Mouse (Mus musculus): ENCODE data around the gene Tac2. TPM values are rescaled to one million over a fixed set of nuclear protein-coding genes. Genes with fewer than 3 reads are reported as not detected.

Gene Tac2
- polyA plus RNA-seq, 1 experiment from 2014 or later, result not detected

GRCm38 (mm10) chr10:127703299-127703698 is 21.0 kb upstream of the Tac2 start:
- 31% methylated on average over 4 of the region's 4 CpGs for WGBS
- Histone ChIP-seq H3K4me2 (replicated peaks; ENCODE audit: low read depth, low read length) (no peak overlapping the region), H3K27ac (ENCODE audit: low read length) (no peak overlapping the region), H3K9me3 (ENCODE audit: low read length) (no peaks in the 10 kb centered on the region), H3K9ac (replicated peaks; ENCODE audit: low read depth) (no peak overlapping the region), H3K27me3 (replicated peaks; ENCODE audit: insufficient read depth, low read length) (no peaks in the 10 kb centered on the region), H3K4me3 (ENCODE audit: low read depth, low read length) (no peak overlapping the region), H3K36me3 (ENCODE audit: insufficient read depth, low read length) (peaks cover 4% of the 10 kb centered on the region; the same call in 1 of the 2 replicates), H3K4me1 (ENCODE audit: insufficient read depth, low read depth, low read length) (no peaks in the 10 kb centered on the region)
- peak; percentile 22 for DNase-seq (ENCODE audit: low spot score)
- ATAC-seq, result no peak
- TF ChIP-seq EP300 (IDR thresholded peaks at IDR 0.05) (no peak), CTCF (IDR thresholded peaks at IDR 0.05) (no peak)

DNA sequence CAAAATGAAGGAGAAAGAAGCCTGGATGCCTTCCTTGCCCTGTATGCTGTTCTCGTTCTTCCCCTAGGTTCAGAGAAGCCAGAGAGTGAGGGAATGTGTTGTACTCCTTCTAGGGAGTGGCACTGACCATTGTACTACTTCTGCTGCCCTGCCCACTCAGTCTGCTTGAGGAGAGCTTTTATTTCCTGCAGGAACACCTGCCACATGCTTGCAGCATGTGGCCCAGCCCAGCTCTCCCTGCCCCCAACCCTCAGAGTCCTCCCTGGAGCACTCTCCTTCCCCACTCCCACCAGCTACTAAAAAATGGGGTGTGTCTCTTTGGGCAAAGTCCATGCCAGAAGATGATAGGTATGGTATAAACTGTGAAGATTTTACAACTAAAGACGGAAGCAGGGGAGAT is 20.0 kb upstream of the Tac2 start:
- ATAC-seq (no peak), DNase-seq (ENCODE audit: low spot score) (no peak)
- H3K36me3 ChIP-seq (ENCODE audit: insufficient read depth, low read length), result 0 out of 2 replicates have a peak, but pooled peaks cover under 1% of the 10 kb centered on the region
- H3K4me1 ChIP-seq (ENCODE audit: insufficient read depth, low read depth, low read length), result no peaks in the 10 kb centered on the region
- H3K27me3 ChIP-seq (replicated peaks; ENCODE audit: insufficient read depth, low read length), result no peaks in the 10 kb centered on the region
- H3K9ac ChIP-seq (replicated peaks; ENCODE audit: low read depth), result no peak overlapping the region
- TF ChIP-seq EP300 (IDR thresholded peaks at IDR 0.05) (no peak), CTCF (IDR thresholded peaks at IDR 0.05) (no peak)
- no peak overlapping the region for H3K4me2 ChIP-seq (replicated peaks; ENCODE audit: low read depth, low read length)
- H3K9me3 ChIP-seq (ENCODE audit: low read length), result no peaks in the 10 kb centered on the region
- H3K27ac ChIP-seq (ENCODE audit: low read length), result no peak overlapping the region
- WGBS, result 26% methylated on average over 2 of the region's 2 CpGs
- H3K4me3 ChIP-seq (ENCODE audit: low read depth, low read length), result no peak overlapping the region

DNA sequence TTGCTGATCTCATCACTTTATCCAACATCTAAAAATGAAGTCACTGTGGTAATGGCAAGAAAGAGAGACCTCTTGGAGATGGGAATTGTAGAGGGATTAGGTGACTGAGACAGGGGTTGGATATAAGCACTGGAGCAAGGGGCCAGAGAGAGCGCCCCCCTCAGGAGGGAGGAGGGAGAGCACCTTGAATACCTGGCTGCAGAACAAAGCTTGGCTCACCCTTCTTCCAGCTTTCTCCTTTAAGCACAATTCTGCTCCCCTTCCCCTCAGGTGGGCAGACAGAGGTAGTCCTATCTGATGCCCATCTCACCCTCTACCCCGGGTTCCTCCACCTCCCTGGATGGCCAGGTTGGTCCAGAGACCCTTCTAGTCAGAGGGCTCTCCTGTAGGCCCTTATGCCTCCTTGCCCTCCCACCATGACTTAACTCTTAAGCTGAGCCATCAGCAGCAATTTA is 19.5 kb upstream of the Tac2 start, which contains the start of gene Myo1a:
Gene Myo1a, plus strand, starts transcription at position 405 of the 455 bp plus-strand sequence.
- peak; percentile 10; the same call in 1 of the 2 replicates for TF ChIP-seq CTCF (IDR thresholded peaks at IDR 0.05)
- TF ChIP-seq EP300 (IDR thresholded peaks at IDR 0.05), result no peak
- Histone ChIP-seq H3K9me3 (ENCODE audit: low read length) (no peaks in the 10 kb centered on the region), H3K27ac (ENCODE audit: low read length) (no peak within 1 kb of the TSS), H3K4me2 (replicated peaks; ENCODE audit: low read depth, low read length) (no peak within 1 kb of the TSS), H3K4me1 (ENCODE audit: insufficient read depth, low read depth, low read length) (no peaks in the 10 kb centered on the region), H3K36me3 (ENCODE audit: insufficient read depth, low read length) (no peaks in the 10 kb centered on the region), H3K9ac (replicated peaks; ENCODE audit: low read depth) (no peak within 1 kb of the TSS), H3K4me3 (ENCODE audit: low read depth, low read length) (no peak within 1 kb of the TSS), H3K27me3 (replicated peaks; ENCODE audit: insufficient read depth, low read length) (no peaks in the 10 kb centered on the region)
- DNase-seq (ENCODE audit: low spot score) (no peak), ATAC-seq (no peak)
- 50% methylated on average over 2 of the region's 2 CpGs for WGBS

DNA sequence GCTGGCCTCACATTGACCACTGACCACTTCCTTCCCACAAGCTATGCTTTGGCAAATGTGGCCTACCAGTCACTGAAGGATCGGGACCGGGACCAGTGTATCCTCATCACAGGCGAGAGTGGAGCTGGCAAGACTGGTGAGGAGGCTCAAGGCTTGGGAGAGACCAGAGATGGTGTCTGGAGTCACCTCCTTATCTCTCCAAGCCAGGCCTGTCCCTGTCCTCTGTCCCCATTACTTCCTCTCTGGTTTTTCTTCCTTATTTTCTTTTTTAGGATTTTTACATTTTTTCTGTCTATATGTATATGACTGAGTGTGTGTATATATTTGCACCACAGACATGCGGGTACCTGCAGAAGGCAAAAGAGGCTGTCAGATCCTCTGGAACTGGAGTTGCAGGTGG is 18.5 kb upstream of the Tac2 start:
- H3K36me3 ChIP-seq (ENCODE audit: insufficient read depth, low read length), result no peaks in the 10 kb centered on the region
- TF ChIP-seq EP300 (IDR thresholded peaks at IDR 0.05) (no peak), CTCF (IDR thresholded peaks at IDR 0.05) (no peak)
- H3K4me2 ChIP-seq (replicated peaks; ENCODE audit: low read depth, low read length), result no peak overlapping the region
- 88% methylated on average over 4 of the region's 4 CpGs for WGBS
- H3K9me3 ChIP-seq (ENCODE audit: low read length), result no peaks in the 10 kb centered on the region
- H3K9ac ChIP-seq (replicated peaks; ENCODE audit: low read depth), result no peak overlapping the region
- no peak overlapping the region for H3K27ac ChIP-seq (ENCODE audit: low read length)
- DNase-seq (ENCODE audit: low spot score), result no peak
- no peaks in the 10 kb centered on the region for H3K4me1 ChIP-seq (ENCODE audit: insufficient read depth, low read depth, low read length)
- no peak overlapping the region for H3K4me3 ChIP-seq (ENCODE audit: low read depth, low read length)
- ATAC-seq, result no peak
- H3K27me3 ChIP-seq (replicated peaks; ENCODE audit: insufficient read depth, low read length), result no peaks in the 10 kb centered on the region

- no peaks in the 10 kb centered on the region for H3K9me3 ChIP-seq (ENCODE audit: low read length)
- no peak overlapping the region for H3K9ac ChIP-seq (replicated peaks; ENCODE audit: low read depth)
- DNase-seq (ENCODE audit: low spot score) (no peak), ATAC-seq (no peak)
- no peak overlapping the region for H3K4me3 ChIP-seq (ENCODE audit: low read depth, low read length)
- no peaks in the 10 kb centered on the region for H3K4me1 ChIP-seq (ENCODE audit: insufficient read depth, low read depth, low read length)
- TF ChIP-seq CTCF (IDR thresholded peaks at IDR 0.05), result no peak
- TF ChIP-seq EP300 (IDR thresholded peaks at IDR 0.05), result no peak
- H3K27me3 ChIP-seq (replicated peaks; ENCODE audit: insufficient read depth, low read length), result no peaks in the 10 kb centered on the region
- H3K27ac ChIP-seq (ENCODE audit: low read length), result no peak overlapping the region
- H3K4me2 ChIP-seq (replicated peaks; ENCODE audit: low read depth, low read length), result no peak overlapping the region
- WGBS, result 65% methylated on average over 7 of the region's 7 CpGs
- H3K36me3 ChIP-seq (ENCODE audit: insufficient read depth, low read length), result no peaks in the 10 kb centered on the region
Observed at GRCm38 (mm10) chr10:127707721-127708120, 16.6 kb upstream of the Tac2 start.

- Histone ChIP-seq H3K9me3 (ENCODE audit: low read length) (no peaks in the 10 kb centered on the region), H3K27ac (ENCODE audit: low read length) (no peak overlapping the region), H3K36me3 (ENCODE audit: insufficient read depth, low read length) (no peaks in the 10 kb centered on the region), H3K4me2 (replicated peaks; ENCODE audit: low read depth, low read length) (no peak overlapping the region), H3K4me1 (ENCODE audit: insufficient read depth, low read depth, low read length) (no peaks in the 10 kb centered on the region), H3K27me3 (replicated peaks; ENCODE audit: insufficient read depth, low read length) (no peaks in the 10 kb centered on the region), H3K9ac (replicated peaks; ENCODE audit: low read depth) (no peak overlapping the region), H3K4me3 (ENCODE audit: low read depth, low read length) (no peak overlapping the region)
- TF ChIP-seq EP300 (IDR thresholded peaks at IDR 0.05) (no peak), CTCF (IDR thresholded peaks at IDR 0.05) (no peak)
- ATAC-seq (no peak), DNase-seq (ENCODE audit: low spot score) (no peak)
- WGBS, result 84% methylated on average over 3 of the region's 3 CpGs
Observed at GRCm38 (mm10) chr10:127708850-127709370, 15.4 kb upstream of the Tac2 start.

GRCm38 (mm10) chr10:127710331-127710730 is 13.9 kb upstream of the Tac2 start:
- no peaks in the 10 kb centered on the region for H3K36me3 ChIP-seq (ENCODE audit: insufficient read depth, low read length)
- ATAC-seq, result no peak
- no peak for TF ChIP-seq CTCF (IDR thresholded peaks at IDR 0.05)
- TF ChIP-seq EP300 (IDR thresholded peaks at IDR 0.05), result no peak
- H3K4me3 ChIP-seq (ENCODE audit: low read depth, low read length), result no peak overlapping the region
- no peak overlapping the region for H3K27ac ChIP-seq (ENCODE audit: low read length)
- no peaks in the 10 kb centered on the region for H3K27me3 ChIP-seq (replicated peaks; ENCODE audit: insufficient read depth, low read length)
- 70% methylated on average over 13 of the region's 13 CpGs for WGBS
- H3K4me2 ChIP-seq (replicated peaks; ENCODE audit: low read depth, low read length), result no peak overlapping the region
- H3K4me1 ChIP-seq (ENCODE audit: insufficient read depth, low read depth, low read length), result no peaks in the 10 kb centered on the region
- H3K9ac ChIP-seq (replicated peaks; ENCODE audit: low read depth), result no peak overlapping the region
- DNase-seq (ENCODE audit: low spot score), result no peak
- H3K9me3 ChIP-seq (ENCODE audit: low read length), result no peaks in the 10 kb centered on the region
